Mouse (Mus musculus): Measurements from ENCODE around the gene Diaph2.

The Diaph2 gene

GRCm38 (mm10) chrX:129749571-129750061 lies at the start of gene Diaph2:
Diaph2 (plus strand) TSS chrX:129749742.
- DNase-seq (ENCODE audit: extremely low spot score, low read depth, low spot score): peak; percentile 8

- DNase-seq (ENCODE audit: extremely low spot score, low read depth, low spot score): no peak
Measured at GRCm38 (mm10) chrX:129701634-129702312, 47.8 kb upstream of the Diaph2 start.

- no peak for DNase-seq (ENCODE audit: extremely low spot score, low read depth, low spot score)
Measured at GRCm38 (mm10) chrX:129709656-129710055, 39.9 kb upstream of the Diaph2 start.

- no peak for DNase-seq (ENCODE audit: extremely low spot score, low read depth, low spot score)
Measured at GRCm38 (mm10) chrX:129728717-129729220, 20.8 kb upstream of the Diaph2 start.

GRCm38 (mm10) chrX:129736562-129736961 lies 13.0 kb upstream of the Diaph2 start:
- DNase-seq (ENCODE audit: extremely low spot score, low read depth, low spot score): no peak

- DNase-seq (ENCODE audit: extremely low spot score, low read depth, low spot score): no peak
Measured at GRCm38 (mm10) chrX:129739226-129739625, 10.3 kb upstream of the Diaph2 start.

GRCm38 (mm10) chrX:129742981-129743380 lies 6.6 kb upstream of the Diaph2 start:
- DNase-seq (ENCODE audit: extremely low spot score, low read depth, low spot score): no peak

GRCm38 (mm10) chrX:129745976-129746375 lies 3.6 kb upstream of the Diaph2 start:
- no peak for DNase-seq (ENCODE audit: extremely low spot score, low read depth, low spot score)

GRCm38 (mm10) chrX:129749102-129749501 lies 440 bp upstream of the Diaph2 start:
- no peak for DNase-seq (ENCODE audit: extremely low spot score, low read depth, low spot score)

- DNase-seq (ENCODE audit: extremely low spot score, low read depth, low spot score): no peak
Measured at GRCm38 (mm10) chrX:129750094-129750569, 590 bp downstream of the Diaph2 start.

GRCm38 (mm10) chrX:129750606-129751005 lies 1.1 kb downstream of the Diaph2 start:
- DNase-seq (ENCODE audit: extremely low spot score, low read depth, low spot score): no peak

GRCm38 (mm10) chrX:129756606-129757005 lies 7.1 kb downstream of the Diaph2 start:
- DNase-seq (ENCODE audit: extremely low spot score, low read depth, low spot score): no peak

- no peak for DNase-seq (ENCODE audit: extremely low spot score, low read depth, low spot score)
Measured at GRCm38 (mm10) chrX:129762649-129763048, 13.1 kb downstream of the Diaph2 start.

GRCm38 (mm10) chrX:129765378-129765777 lies 15.8 kb downstream of the Diaph2 start:
- no peak for DNase-seq (ENCODE audit: extremely low spot score, low read depth, low spot score)

- DNase-seq (ENCODE audit: extremely low spot score, low read depth, low spot score): no peak
Measured at GRCm38 (mm10) chrX:129766811-129767210, 17.3 kb downstream of the Diaph2 start.

GRCm38 (mm10) chrX:129770625-129771024 lies 21.1 kb downstream of the Diaph2 start:
- no peak for DNase-seq (ENCODE audit: extremely low spot score, low read depth, low spot score)

GRCm38 (mm10) chrX:129773556-129774255 lies 24.2 kb downstream of the Diaph2 start:
- DNase-seq (ENCODE audit: extremely low spot score, low read depth, low spot score): no peak

- no peak for DNase-seq (ENCODE audit: extremely low spot score, low read depth, low spot score)
Measured at GRCm38 (mm10) chrX:129774478-129774877, 24.9 kb downstream of the Diaph2 start.

GRCm38 (mm10) chrX:129776761-129777160 lies 27.2 kb downstream of the Diaph2 start:
- no peak for DNase-seq (ENCODE audit: extremely low spot score, low read depth, low spot score)

- no peak for DNase-seq (ENCODE audit: extremely low spot score, low read depth, low spot score)
Measured at GRCm38 (mm10) chrX:129777404-129777962, 27.9 kb downstream of the Diaph2 start.

- no peak for DNase-seq (ENCODE audit: extremely low spot score, low read depth, low spot score)
Measured at GRCm38 (mm10) chrX:129781844-129782243, 32.3 kb downstream of the Diaph2 start.

- DNase-seq (ENCODE audit: extremely low spot score, low read depth, low spot score): no peak
Measured at GRCm38 (mm10) chrX:129784062-129784461, 34.5 kb downstream of the Diaph2 start.

Data from hindlimb bud, embryonic 11.5 days (tissue).